ENCODE assay signal across 8 mouse cellular contexts in the genomic region with DNA sequence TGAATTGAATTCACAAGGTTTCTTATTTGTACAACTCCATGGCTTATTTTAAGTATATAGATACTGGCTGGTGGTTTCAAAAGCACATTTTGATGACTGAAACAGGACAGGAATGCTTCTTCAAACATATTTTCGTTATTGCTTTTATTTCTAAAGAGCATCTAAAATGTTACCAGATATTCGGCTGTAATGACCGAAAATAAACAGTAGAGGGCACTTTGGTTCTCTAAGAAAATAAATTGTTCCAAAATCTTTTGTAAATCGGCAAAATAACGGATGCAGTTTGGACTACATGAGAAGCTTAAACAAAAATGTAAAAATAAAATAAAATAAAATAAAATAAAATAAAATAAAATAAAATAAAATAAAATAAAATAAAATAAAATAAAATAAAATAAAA.
A peak's percentile ranks its signal among the peaks of the same experiment; 100 is the strongest.
DNase-seq lines count a peak whose midpoint lies in the region; ATAC-seq lines count a peak whose summit lies in the region.

No protein-coding gene starts in this region.

- ATAC-seq in inflammation-experienced regulatory T-cells, adult 6 months: no peak

- intact Hi-C loops in left cerebral cortex, postnatal 4 days (cut with DNase I): loop anchor here (5.0 to 10.0 kb wide), 2 partner anchors 173 to 441 kb away; partner anchors contain the start of gene B3gat2

- peak; percentile 51 to 69 for DNase-seq in cerebellum, postnatal 14 days
- no peak for DNase-seq in cerebellum, adult 9-11 months
- peak; percentile 37 for DNase-seq in left cerebral cortex, adult 11 months (ENCODE audit: low spot score)
- DNase-seq in left cerebral cortex, postnatal 4 days: no peak
- DNase-seq in NIH3T3 (ENCODE audit: low read depth): peak; percentile 79
- peak; percentile 34 for DNase-seq in lung, postnatal 14 days
- DNase-seq in T-cell, adult 2 months (ENCODE audit: low spot score): no peak

Comparison
In these comparisons a context has a peak if more than half of its experiments do, and no peak if none do; other contexts are left out.
1. DNase-seq: peak in cerebellum, postnatal 14 days (2 of 2), left cerebral cortex, adult 11 months (single experiment), NIH3T3 (single experiment) and lung, postnatal 14 days (single experiment); none in cerebellum, adult 9-11 months (single experiment), left cerebral cortex, postnatal 4 days (single experiment) and T-cell, adult 2 months (single experiment).